Mouse (Mus musculus) cerebellum, adult 18-20 months (tissue): Measurements from ENCODE around the gene Rhobtb1.

ENCODE experiments used
- DNase-seq, 2 experiments: peaks; one replicate each; pipeline ENCODE4 v3.0.0; 2021

The Rhobtb1 gene

GRCm38 (mm10) chr10:69151045-69151444 is at the start of gene Rhobtb1:
TSS of gene Rhobtb1 (plus strand) at chr10:69151434.
- DNase-seq, result no peak

- peak; percentile 6 to 16 for DNase-seq
Observed at GRCm38 (mm10) chr10:69101988-69102387, 49.2 kb upstream of the Rhobtb1 start.

- no peak for DNase-seq
Observed at GRCm38 (mm10) chr10:69104143-69104882, 46.9 kb upstream of the Rhobtb1 start.

- no peak for DNase-seq
Observed at GRCm38 (mm10) chr10:69104883-69105225, 46.4 kb upstream of the Rhobtb1 start.

- DNase-seq, result no peak
Observed at GRCm38 (mm10) chr10:69106796-69107195, 44.4 kb upstream of the Rhobtb1 start.

- DNase-seq, result no peak
Observed at GRCm38 (mm10) chr10:69107253-69107652, 44.0 kb upstream of the Rhobtb1 start.

- DNase-seq, result no peak
Observed at GRCm38 (mm10) chr10:69114384-69114783, 36.9 kb upstream of the Rhobtb1 start.

- DNase-seq, result no peak
Observed at GRCm38 (mm10) chr10:69117996-69118395, 33.2 kb upstream of the Rhobtb1 start.

GRCm38 (mm10) chr10:69118893-69119292 is 32.3 kb upstream of the Rhobtb1 start:
- no peak for DNase-seq

- DNase-seq, result no peak
Observed at GRCm38 (mm10) chr10:69119456-69119855, 31.8 kb upstream of the Rhobtb1 start.

- no peak for DNase-seq
Observed at GRCm38 (mm10) chr10:69126546-69126945, 24.7 kb upstream of the Rhobtb1 start.

- no peak for DNase-seq
Observed at GRCm38 (mm10) chr10:69128531-69128930, 22.7 kb upstream of the Rhobtb1 start.

GRCm38 (mm10) chr10:69130613-69131012 is 20.6 kb upstream of the Rhobtb1 start:
- DNase-seq, result no peak

GRCm38 (mm10) chr10:69134356-69134755 is 16.9 kb upstream of the Rhobtb1 start:
- DNase-seq, result no peak

GRCm38 (mm10) chr10:69136241-69136828 is 14.9 kb upstream of the Rhobtb1 start:
- no peak for DNase-seq

- DNase-seq, result no peak
Observed at GRCm38 (mm10) chr10:69149252-69149651, 2.0 kb upstream of the Rhobtb1 start.

- no peak for DNase-seq
Observed at GRCm38 (mm10) chr10:69152971-69153370, 1.7 kb downstream of the Rhobtb1 start.

GRCm38 (mm10) chr10:69155428-69156175 is 4.4 kb downstream of the Rhobtb1 start:
- DNase-seq, result no peak

GRCm38 (mm10) chr10:69156462-69156861 is 5.2 kb downstream of the Rhobtb1 start:
- DNase-seq, result no peak

GRCm38 (mm10) chr10:69157471-69157870 is 6.2 kb downstream of the Rhobtb1 start:
- no peak for DNase-seq

- no peak for DNase-seq
Observed at GRCm38 (mm10) chr10:69160877-69161276, 9.6 kb downstream of the Rhobtb1 start.

GRCm38 (mm10) chr10:69161503-69161902 is 10.3 kb downstream of the Rhobtb1 start:
- no peak for DNase-seq

GRCm38 (mm10) chr10:69162577-69162976 is 11.3 kb downstream of the Rhobtb1 start:
- no peak for DNase-seq

GRCm38 (mm10) chr10:69163216-69163615 is 12.0 kb downstream of the Rhobtb1 start:
- DNase-seq, result no peak
